Mouse (Mus musculus) naive thymus-derived CD4-positive, alpha-beta T cell, adult 2 months (primary cell): ENCODE measurements around the gene Des.
A peak's percentile ranks its signal among the peaks of the same experiment; 100 is the strongest.

Experiments used
- DNase-seq: peaks from one replicate; pipeline ENCODE4 v3.0.0-alpha.2; 2011; ENCODE audit warnings: low read depth

Gene Des

DNA sequence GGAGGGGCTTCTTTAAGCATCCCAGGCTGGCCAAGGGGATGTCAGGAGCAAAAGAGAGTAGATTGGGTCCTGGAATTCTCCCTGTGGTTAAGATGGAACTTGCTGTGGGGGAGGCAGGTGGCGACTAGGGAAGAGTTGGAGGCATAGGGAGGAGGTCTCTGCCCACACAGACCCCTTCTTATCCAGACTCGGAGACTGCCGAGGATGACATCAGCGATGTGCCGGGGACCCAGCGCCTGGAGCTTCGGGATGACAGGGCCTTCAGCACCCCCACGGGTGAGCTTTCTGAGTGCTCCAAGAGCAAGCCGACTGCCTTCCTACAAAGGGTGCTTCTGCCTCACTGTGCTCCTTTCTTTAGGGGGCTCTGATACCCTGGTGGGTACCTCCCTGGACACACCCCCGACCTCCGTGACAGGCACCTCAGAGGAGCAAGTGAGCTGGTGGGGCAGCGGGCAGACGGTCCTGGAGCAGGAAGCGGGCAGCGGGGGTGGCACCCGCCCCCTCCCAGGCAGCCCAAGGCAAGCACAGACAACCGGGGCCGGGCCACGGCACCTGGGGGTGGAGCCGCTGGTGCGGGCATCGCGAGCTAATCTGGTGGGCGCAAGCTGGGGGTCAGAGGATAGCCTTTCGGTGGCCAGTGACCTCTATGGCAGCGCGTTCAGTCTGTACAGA is 24.5 kb downstream of the Des start:
- DNase-seq: no peak

- no peak for DNase-seq
These were observed 25.1 kb downstream of the Des start for GRCm38 (mm10) chr1:75385142-75385730.

- no peak for DNase-seq
These were observed 26.0 kb downstream of the Des start for GRCm38 (mm10) chr1:75386149-75386548.

- DNase-seq: no peak
These were observed 27.4 kb downstream of the Des start for GRCm38 (mm10) chr1:75387469-75387928.

GRCm38 (mm10) chr1:75387929-75388897 is 28.1 kb downstream of the Des start:
- no peak for DNase-seq

DNA sequence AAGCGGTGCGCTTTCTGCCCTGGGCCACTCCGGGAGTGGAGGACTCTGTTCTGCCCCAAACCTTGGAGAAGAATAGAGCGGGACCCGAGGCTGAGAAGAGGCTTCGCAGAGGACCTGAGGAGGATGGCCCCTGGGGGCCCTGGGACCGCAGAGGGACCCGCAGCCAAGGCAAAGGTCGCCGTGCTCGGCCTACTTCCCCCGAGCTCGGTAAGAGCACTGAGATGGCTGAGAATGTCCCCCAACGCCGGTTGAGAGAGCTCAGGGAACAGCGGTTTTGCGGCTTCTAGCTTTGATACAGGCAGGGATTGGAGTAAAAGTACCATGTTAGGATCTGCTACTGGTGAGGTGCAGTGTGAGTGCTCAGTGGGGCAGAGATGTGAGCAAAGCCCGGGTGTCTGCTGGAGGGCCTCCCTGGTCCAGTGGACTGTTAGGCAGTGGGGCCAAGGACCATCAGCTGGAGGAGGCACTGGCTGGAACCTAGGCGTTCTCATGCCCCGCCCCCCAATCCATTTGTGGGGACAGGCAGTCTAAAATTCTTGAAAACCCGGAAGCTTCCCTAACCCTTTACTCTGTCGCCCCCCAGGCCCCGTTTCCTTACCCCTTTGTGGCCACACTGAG is 28.9 kb downstream of the Des start:
- no peak for DNase-seq

GRCm38 (mm10) chr1:75393139-75393538 is 33.0 kb downstream of the Des start:
- DNase-seq: no peak

DNA sequence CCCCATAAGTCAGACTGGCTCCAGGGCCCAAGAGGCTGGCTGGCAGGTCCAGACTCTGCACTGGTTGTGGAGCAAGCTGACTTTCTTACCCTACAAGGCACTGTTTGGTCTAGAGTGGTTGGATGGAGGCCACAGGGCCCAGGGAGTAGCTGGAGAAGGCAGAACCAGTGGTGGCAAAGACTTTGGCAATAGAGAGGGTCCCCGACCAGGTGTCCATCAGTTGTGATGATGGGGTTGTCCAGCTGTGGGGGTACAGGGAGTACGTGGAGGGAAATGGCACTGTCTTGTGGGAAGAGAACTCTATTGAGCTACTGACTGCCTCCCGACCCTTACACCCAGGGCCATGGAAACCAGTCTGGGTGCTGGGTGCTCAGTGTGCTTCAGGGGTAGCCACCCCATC is 33.7 kb downstream of the Des start:
- DNase-seq: no peak

- peak; percentile 48 for DNase-seq
These were observed 38.8 kb downstream of the Des start for GRCm38 (mm10) chr1:75398761-75399402.

DNA sequence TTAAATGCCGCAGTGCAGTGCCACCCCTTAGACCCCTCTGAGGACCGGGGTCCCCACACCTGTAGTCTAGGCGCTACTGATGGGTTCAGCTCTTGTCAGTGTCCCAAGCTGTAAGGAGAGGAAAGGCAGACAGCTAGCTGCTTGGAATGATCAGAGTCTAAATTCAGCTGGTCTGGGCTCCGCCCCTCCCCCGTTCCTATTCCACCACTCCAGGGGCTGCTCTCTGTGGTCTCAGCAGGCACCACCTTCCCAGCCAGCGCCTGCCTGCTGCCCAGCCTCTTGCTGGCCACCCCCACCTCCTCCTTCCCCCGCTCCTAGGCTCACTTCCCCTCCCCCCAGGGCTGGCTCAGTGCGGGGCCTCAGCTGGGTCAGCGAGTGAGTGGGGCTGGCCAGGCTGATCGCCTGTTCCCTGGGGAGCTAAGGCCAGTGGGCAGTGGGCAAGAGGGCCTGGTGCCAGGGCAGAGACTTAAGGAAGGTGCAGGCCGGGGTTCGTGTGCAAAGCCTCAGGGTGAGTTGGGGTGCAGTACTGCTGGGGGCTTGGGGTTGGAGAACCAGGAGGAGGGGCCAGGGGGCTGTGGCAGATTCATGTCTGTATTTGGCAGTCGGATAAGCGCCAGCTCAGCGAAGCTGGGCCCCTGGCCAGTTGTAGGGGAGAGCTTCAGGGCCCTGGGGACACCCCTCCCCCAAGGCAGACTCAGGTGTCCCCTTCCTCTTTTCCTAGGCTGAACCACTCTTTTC is 39.8 kb downstream of the Des start:
- DNase-seq: no peak

- DNase-seq: no peak
These were observed 40.5 kb downstream of the Des start for GRCm38 (mm10) chr1:75400493-75401115.

GRCm38 (mm10) chr1:75405547-75405946 is 45.4 kb downstream of the Des start:
- no peak for DNase-seq

GRCm38 (mm10) chr1:75406173-75406572 is 46.0 kb downstream of the Des start:
- DNase-seq: no peak

DNA sequence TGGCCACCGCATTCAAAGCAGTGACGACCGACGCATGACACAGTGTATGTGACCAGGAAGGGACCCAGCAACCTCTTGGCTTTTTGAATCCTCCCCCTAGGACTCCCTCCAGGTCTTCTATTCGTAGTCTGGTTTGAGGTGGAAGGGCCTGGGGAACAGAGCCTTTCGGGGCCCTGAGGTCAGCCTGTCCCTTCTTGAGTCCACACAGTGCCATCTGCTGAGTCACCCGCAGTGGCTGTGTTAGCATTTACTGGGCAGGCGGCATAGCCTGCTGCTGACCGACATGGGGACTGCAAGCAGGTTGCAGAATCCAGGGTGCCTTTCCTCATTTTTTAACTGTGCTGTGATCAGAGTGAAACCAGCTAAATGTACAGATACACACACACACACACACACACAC is 46.9 kb downstream of the Des start:
- DNase-seq: no peak

DNA sequence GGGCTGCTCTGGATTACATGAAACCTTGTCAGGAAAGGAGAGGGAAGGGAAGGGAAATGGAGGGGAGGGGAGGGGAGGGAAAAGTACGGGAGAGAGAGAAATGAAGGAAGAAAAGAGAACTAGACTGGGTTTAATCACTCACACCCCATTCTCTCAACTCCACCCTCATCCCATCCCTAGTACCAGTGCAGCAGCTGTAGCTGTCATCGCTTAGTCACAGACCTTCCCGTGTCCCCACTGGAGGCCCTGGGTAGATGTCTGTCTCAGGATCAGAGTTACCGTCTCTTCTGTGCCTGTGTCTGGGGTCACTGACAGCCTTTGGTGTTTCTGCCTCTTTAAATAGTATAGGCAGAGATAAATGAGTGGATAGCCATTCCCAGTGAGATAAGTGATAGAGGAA is 48.1 kb downstream of the Des start:
- DNase-seq: no peak

DNA sequence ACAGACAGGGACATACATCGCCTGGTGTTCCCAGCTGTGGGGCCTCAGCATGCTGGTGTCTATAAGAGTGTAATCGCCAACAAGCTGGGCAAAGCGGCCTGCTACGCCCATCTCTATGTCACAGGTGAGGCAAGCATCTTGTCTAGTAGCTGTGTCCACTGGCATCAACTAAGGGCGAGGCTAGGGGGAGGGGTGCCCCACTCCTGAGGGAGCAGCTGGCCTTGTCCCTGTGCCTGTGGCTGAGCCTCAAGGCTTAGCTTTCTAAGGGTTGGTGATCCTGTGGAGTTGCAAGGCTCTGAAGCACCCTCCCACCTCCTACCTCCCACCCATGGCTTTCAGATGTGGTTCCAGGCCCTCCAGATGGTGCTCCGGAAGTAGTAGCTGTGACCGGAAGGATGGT is 49.8 kb downstream of the Des start:
- DNase-seq: no peak

DNA sequence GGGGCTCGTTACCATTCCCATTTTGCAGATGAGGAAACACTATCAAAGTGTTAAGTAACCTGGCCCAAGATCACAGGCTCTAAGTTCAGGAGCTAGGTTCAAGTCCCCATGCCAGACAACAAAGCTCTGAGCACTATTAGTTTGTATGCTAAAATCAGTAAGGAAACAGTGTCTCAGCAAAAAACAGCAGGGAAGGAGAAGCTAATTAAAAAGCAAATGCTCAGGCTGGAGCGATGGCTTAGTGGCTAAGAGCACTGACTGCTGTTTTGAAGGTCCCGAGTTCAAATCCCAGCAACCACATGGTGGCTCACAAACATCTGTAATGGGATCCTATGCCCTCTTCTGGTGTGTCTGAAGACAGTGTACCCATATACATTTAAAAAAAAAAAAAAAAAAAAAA is 52.1 kb downstream of the Des start:
- DNase-seq: no peak

GRCm38 (mm10) chr1:75413749-75414148 is 53.6 kb downstream of the Des start:
- DNase-seq: peak; percentile 27
